ENCODE assay signal across 14 mouse cellular contexts in genomic region chr3:130216646-130217045, GRCm38 (mm10).
"Had no signal": no experiment of that assay in that cellular context is flagged by ENCODE, and none has a peak within 500 bp of the region (broad histone marks: within the 10 kb centered on the region; RNA-seq: fewer than 3 reads in every experiment).

No protein-coding gene starts in this region.

- H3K9ac ChIP-seq: kidney, embryonic 15.5 days; limb, embryonic 12.5 days; liver, embryonic 13.5 days; liver, postnatal 0 days; lung, embryonic 15.5 days; neural tube, embryonic 13.5 days had no signal

- H3K9me3 ChIP-seq: kidney, embryonic 15.5 days; limb, embryonic 12.5 days; liver, embryonic 13.5 days; lung, embryonic 15.5 days; neural tube, embryonic 13.5 days had no signal

- ATAC-seq: intestine, embryonic 16.5 days; liver, postnatal 0 days had no signal

- H3K36me3 ChIP-seq: kidney, embryonic 15.5 days; liver, embryonic 13.5 days; lung, embryonic 15.5 days; neural tube, embryonic 13.5 days had no signal

- H3K4me1 ChIP-seq: kidney, embryonic 15.5 days; limb, embryonic 12.5 days; liver, embryonic 13.5 days; lung, embryonic 15.5 days; neural tube, embryonic 13.5 days had no signal

- H3K27ac ChIP-seq: kidney, embryonic 15.5 days; limb, embryonic 12.5 days; liver, embryonic 13.5 days; lung, embryonic 15.5 days; macrophage; neural tube, embryonic 13.5 days had no signal

- H3K4me3 ChIP-seq: kidney, embryonic 15.5 days; limb, embryonic 12.5 days; liver, embryonic 13.5 days; lung, embryonic 15.5 days; neural tube, embryonic 13.5 days had no signal

- H3K4me2 ChIP-seq: kidney, embryonic 15.5 days; limb, embryonic 12.5 days; liver, embryonic 13.5 days; lung, embryonic 15.5 days; neural tube, embryonic 13.5 days had no signal

- H3K27me3 ChIP-seq: kidney, embryonic 15.5 days; limb, embryonic 12.5 days; liver, embryonic 13.5 days; lung, embryonic 15.5 days; neural tube, embryonic 13.5 days had no signal

- DNase-seq: kidney, adult 2 months; layer of hippocampus, adult 9-11 months; layer of hippocampus, postnatal 36 days; liver; liver, embryonic 13.5 days; liver, postnatal 0 days; lung, postnatal 14 days; retina, postnatal 1 day had no signal
